Mouse (Mus musculus) hindbrain, embryonic 13.5 days (tissue): ENCODE results near the gene Phtf2. TPM values are rescaled to one million over a fixed set of nuclear protein-coding genes. Genes with fewer than 3 reads are reported as not detected.

Experiments
- ATAC-seq: fragments of 200-750 bp; cut with Nextera tagmentation; 2 replicates; pipeline ENCODE4 v1.8.0; 2017; ENCODE audit warnings: moderate TSS enrichment; ENCODE audit not compliant: low FRiP score
- H3K27ac ChIP-seq: fragments of 300-500 bp; sonication (generic); 2 replicates; pipeline ENCODE4 v1.5.1; 2015; ENCODE audit warnings: inconsistent platforms, mild to moderate bottlenecking, moderate library complexity
- H3K27me3 ChIP-seq: fragments of 300-500 bp; sonication (generic); 2 replicates; pipeline ENCODE4 v1.6.1; 2015; ENCODE audit warnings: mild to moderate bottlenecking, inconsistent platforms
- H3K36me3 ChIP-seq: fragments of 300-500 bp; sonication (generic); 2 replicates; pipeline ENCODE4 v1.6.1; 2015; ENCODE audit warnings: mild to moderate bottlenecking, inconsistent platforms
- H3K4me1 ChIP-seq: fragments of 300-500 bp; sonication (generic); replicated peaks from 2 replicates; pipeline ENCODE4 v1.6.1; 2015; ENCODE audit warnings: inconsistent platforms
- H3K4me2 ChIP-seq: fragments of 300-500 bp; sonication (generic); 2 replicates; pipeline ENCODE4 v1.6.1; 2015; ENCODE audit warnings: inconsistent platforms, mild to moderate bottlenecking, moderate library complexity
- H3K4me3 ChIP-seq: fragments of 300-500 bp; sonication (generic); 2 replicates; pipeline ENCODE4 v1.5.1; 2015; ENCODE audit warnings: mild to moderate bottlenecking, inconsistent platforms
- H3K9ac ChIP-seq: fragments of 300-500 bp; sonication (generic); 2 replicates; pipeline ENCODE4 v1.6.1; 2015; ENCODE audit warnings: mild to moderate bottlenecking, inconsistent platforms
- H3K9me3 ChIP-seq: fragments of 300-500 bp; sonication (generic); 2 replicates; pipeline ENCODE4 v1.6.1; 2016; ENCODE audit warnings: inconsistent platforms
- WGBS: fragments of 180-500 bp; shearing (Covaris S2); methylation state at CpG from one replicate; pipeline ENCODE4 v1.1.7; 2015; 5-methylcytosine and 5-hydroxymethylcytosine counted together
- polyA plus RNA-seq: library from polyadenylated mRNA; unstranded; fragments of >200 nt; fragmentation: Nextera tagmentation; extraction: Ambion mirVana; gene quantifications from 2 replicates; pipeline ENCODE4 v1.2.1, GENCODE M21; 2015

Gene Phtf2
- polyA plus RNA-seq, result 24.3 and 24.7 TPM in 2 replicates

- no peaks in the 10 kb centered on the region for H3K9me3 ChIP-seq
- H3K4me2 ChIP-seq, result peak within 1 kb of the TSS; percentile 72
- H3K4me1 ChIP-seq, result peaks cover 28% of the 10 kb centered on the region
- peak within 1 kb of the TSS; percentile 86 for H3K4me3 ChIP-seq
- no peaks in the 10 kb centered on the region for H3K27me3 ChIP-seq
- H3K36me3 ChIP-seq, result peaks cover 12% of the 10 kb centered on the region
- WGBS, result under 1% methylated on average over 63 of the region's 94 CpGs
- peak within 1 kb of the TSS; percentile 97 for H3K27ac ChIP-seq
- H3K9ac ChIP-seq, result peak within 1 kb of the TSS; percentile 91
- ATAC-seq, result peak; percentile 99
These were observed at the start of gene Phtf2, which contains the start of gene Tmem60 for GRCm38 (mm10) chr5:20881915-20882800. Phtf2 (minus strand) TSS chr5:20882124. Tmem60 (plus strand) TSS chr5:20882191.

DNA sequence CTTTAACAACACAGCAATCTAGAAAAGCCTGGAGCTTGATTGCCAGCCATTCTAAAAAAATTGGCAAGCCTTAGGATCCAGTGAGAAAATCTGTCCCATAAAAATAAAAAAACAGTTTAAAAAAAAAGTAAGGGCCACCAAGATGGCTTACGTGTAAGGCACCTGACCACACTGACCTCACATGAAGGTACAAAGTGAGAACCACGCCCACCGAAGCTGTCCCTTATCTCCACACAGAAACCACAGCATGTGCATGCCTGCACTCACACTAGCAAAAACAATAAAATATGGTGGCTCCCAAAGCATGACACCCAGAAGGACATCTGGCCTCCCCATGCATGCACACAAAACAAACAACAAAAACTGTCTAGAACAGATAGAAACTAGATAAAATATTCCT lies 49.4 kb upstream of the Phtf2 start:
- peaks cover 17% of the 10 kb centered on the region for H3K4me1 ChIP-seq
- 93% methylated on average over 3 of the region's 3 CpGs for WGBS
- no peaks in the 10 kb centered on the region for H3K36me3 ChIP-seq
- no peak overlapping the region for H3K27ac ChIP-seq
- no peak for ATAC-seq
- no peaks in the 10 kb centered on the region for H3K27me3 ChIP-seq
- no peak overlapping the region for H3K4me2 ChIP-seq
- H3K9me3 ChIP-seq, result no peaks in the 10 kb centered on the region
- H3K9ac ChIP-seq, result no peak overlapping the region
- no peak overlapping the region for H3K4me3 ChIP-seq

DNA sequence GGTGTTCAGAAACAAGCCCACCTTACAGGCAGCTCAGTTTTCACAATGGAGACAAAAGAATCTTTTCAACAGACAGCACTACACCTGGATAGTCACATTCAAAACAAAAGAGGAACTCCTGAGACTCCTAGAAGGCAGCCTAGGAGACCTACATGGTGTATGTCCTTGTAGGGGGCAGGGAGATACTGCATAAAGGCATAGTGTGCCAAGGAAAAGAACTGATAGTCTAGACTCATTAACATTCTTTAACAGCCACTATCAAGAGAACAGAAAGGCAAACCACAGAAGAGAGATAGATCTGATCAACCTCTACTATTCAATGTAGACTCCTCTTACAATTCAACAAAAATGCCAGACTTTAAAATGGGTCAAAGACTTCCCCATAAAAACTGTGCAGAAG lies 48.5 kb upstream of the Phtf2 start:
- no peak overlapping the region for H3K27ac ChIP-seq
- no peak overlapping the region for H3K9ac ChIP-seq
- peaks cover 9% of the 10 kb centered on the region; the same call in 1 of the 2 replicates for H3K4me1 ChIP-seq
- no peak for ATAC-seq
- H3K4me3 ChIP-seq, result no peak overlapping the region
- no peaks in the 10 kb centered on the region for H3K36me3 ChIP-seq
- no peak overlapping the region for H3K4me2 ChIP-seq
- H3K9me3 ChIP-seq, result no peaks in the 10 kb centered on the region
- no peaks in the 10 kb centered on the region for H3K27me3 ChIP-seq

DNA sequence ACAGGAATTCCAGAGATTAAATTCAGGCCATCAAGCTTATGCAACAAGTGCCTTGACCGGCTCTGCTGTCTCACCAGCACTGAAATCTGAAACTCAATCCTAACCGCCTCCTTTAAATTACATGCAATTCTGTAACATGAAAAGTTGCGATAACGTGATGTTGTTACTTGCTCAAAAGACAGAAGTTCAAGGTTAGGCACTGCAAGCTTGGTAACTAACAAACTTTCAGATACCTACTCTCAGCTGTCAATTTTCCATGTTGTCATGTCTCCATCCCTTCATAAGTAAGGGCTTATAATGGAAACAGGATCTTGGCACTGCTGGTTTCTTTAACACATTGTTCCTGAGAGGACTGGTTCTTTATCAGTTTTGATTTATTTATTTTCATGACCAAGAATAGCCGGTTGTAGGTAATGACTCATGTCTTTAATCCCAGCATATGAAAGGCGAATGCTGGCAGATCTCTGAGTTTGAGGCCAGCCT lies 47.8 kb upstream of the Phtf2 start:
- ATAC-seq, result no peak
- Histone ChIP-seq H3K9me3 (no peaks in the 10 kb centered on the region), H3K27me3 (no peaks in the 10 kb centered on the region), H3K36me3 (no peaks in the 10 kb centered on the region), H3K27ac (no peak overlapping the region), H3K9ac (no peak overlapping the region), H3K4me3 (no peak overlapping the region), H3K4me2 (no peak overlapping the region), H3K4me1 (peaks cover 7% of the 10 kb centered on the region; the same call in 1 of the 2 replicates)
- WGBS, result 86% methylated on average over 6 of the region's 6 CpGs

DNA sequence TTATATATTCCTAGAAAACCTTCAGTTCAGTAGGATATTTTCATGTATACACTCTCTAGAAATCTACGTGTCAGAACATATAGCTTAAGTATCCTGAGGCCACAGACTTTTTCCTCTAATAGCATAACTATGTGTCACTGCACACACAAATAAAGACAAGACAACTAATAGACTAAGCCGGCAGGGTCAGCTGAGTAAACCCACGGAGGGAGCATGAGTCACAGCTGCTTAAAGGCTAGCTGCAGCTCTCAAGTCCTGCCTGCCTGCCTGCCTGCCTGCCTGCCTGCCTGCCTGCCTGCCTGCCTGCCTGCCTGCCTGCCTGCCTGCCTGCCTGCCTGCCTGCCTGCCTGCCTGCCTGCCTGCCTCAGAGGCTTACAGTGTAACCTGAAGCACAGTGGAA lies 43.5 kb upstream of the Phtf2 start:
- Histone ChIP-seq H3K27ac (no peak overlapping the region), H3K36me3 (no peaks in the 10 kb centered on the region), H3K9me3 (no peaks in the 10 kb centered on the region), H3K27me3 (no peaks in the 10 kb centered on the region), H3K4me2 (no peak overlapping the region), H3K4me1 (peaks cover 2% of the 10 kb centered on the region; the same call in 1 of the 2 replicates), H3K4me3 (no peak overlapping the region), H3K9ac (no peak overlapping the region)
- WGBS, result 88% methylated on average over 3 of the region's 3 CpGs
- no peak for ATAC-seq

DNA sequence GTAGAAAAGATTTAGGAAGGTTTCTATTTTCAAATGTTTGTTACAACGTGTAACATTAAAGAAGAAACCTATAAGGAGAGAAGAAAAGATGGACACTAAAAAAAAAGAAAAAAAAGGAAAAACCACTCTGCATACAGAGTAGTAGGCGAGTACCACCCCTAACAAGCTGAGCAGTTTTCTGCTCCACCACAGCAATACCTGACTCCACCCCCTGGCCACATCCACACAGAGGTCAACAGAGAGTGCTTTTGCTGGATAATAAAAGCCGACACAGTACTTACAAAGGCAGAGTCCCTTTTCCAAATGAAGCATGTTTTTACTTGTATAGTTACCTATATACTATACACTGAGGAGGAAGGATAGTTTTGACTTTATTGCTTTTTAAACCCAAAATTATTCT lies 42.7 kb upstream of the Phtf2 start:
- Histone ChIP-seq H3K36me3 (no peaks in the 10 kb centered on the region), H3K27me3 (no peaks in the 10 kb centered on the region), H3K4me3 (no peak overlapping the region), H3K9ac (no peak overlapping the region), H3K4me1 (no peaks in the 10 kb centered on the region), H3K4me2 (no peak overlapping the region), H3K9me3 (no peaks in the 10 kb centered on the region), H3K27ac (no peak overlapping the region)
- WGBS, result 74% methylated on average over 3 of the region's 3 CpGs
- ATAC-seq, result no peak

GRCm38 (mm10) chr5:20919566-20919965 lies 37.6 kb upstream of the Phtf2 start:
- Histone ChIP-seq H3K9ac (no peak overlapping the region), H3K27me3 (no peaks in the 10 kb centered on the region), H3K36me3 (no peaks in the 10 kb centered on the region), H3K4me3 (no peak overlapping the region), H3K4me1 (no peaks in the 10 kb centered on the region), H3K27ac (no peak overlapping the region), H3K4me2 (no peak overlapping the region), H3K9me3 (no peaks in the 10 kb centered on the region)
- 62% methylated on average over 9 of the region's 9 CpGs for WGBS
- ATAC-seq, result no peak

- no peak for ATAC-seq
- no peak overlapping the region for H3K27ac ChIP-seq
- no peak overlapping the region for H3K9ac ChIP-seq
- H3K4me3 ChIP-seq, result no peak overlapping the region
- H3K4me2 ChIP-seq, result no peak overlapping the region
- 96% methylated on average over 4 of the region's 4 CpGs for WGBS
- no peaks in the 10 kb centered on the region for H3K9me3 ChIP-seq
- no peaks in the 10 kb centered on the region for H3K27me3 ChIP-seq
- H3K4me1 ChIP-seq, result no peaks in the 10 kb centered on the region
- H3K36me3 ChIP-seq, result no peaks in the 10 kb centered on the region
These were observed 37.0 kb upstream of the Phtf2 start for GRCm38 (mm10) chr5:20918967-20919366.

DNA sequence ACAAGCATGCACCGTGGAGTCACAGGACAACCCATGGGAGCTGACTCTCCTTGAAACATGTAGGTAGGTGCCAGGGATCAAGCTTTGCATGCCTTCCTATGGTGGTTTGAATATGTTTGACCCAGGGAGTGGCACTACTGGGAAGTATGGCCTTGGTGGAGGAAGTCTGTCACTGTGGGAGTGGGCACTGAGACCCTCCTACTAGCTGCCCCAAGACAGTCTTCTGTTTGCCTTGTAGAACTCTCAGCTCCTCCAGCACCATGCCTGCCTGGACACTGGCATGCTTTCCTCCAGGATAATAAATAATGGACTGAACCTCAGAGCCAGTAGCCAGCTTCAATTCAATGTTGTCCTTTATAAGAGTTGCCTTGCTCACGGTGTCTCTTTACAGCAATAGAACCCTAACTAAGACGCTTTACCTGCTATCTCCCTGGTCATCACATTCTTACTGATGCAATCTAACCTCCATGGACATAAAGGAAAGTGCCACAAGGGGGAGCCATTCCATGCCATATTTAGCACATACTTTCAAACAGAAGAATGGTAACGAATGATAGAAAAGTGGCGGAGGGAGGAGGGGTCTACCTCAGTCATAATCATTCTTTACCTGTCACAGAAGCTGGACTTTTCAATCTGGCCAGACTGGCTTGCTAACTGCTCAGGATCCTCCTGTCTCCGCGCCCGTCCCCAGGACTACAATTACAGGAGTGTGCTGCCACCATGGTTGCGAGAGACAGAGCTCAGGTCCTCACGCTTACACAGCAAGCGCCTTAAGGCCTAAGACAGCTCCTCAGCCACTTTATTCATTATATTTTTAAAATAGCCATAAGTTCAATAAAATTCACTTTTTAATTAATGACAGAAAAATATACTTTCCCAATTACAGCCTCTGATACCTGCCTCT lies 31.7 kb upstream of the Phtf2 start:
- H3K36me3 ChIP-seq, result no peaks in the 10 kb centered on the region
- 76% methylated on average over 11 of the region's 11 CpGs for WGBS
- H3K27me3 ChIP-seq, result no peaks in the 10 kb centered on the region
- no peak overlapping the region for H3K27ac ChIP-seq
- H3K4me3 ChIP-seq, result no peak overlapping the region
- H3K9me3 ChIP-seq, result no peaks in the 10 kb centered on the region
- ATAC-seq, result peak; percentile 63
- no peaks in the 10 kb centered on the region for H3K4me1 ChIP-seq
- H3K9ac ChIP-seq, result no peak overlapping the region
- H3K4me2 ChIP-seq, result no peak overlapping the region

DNA sequence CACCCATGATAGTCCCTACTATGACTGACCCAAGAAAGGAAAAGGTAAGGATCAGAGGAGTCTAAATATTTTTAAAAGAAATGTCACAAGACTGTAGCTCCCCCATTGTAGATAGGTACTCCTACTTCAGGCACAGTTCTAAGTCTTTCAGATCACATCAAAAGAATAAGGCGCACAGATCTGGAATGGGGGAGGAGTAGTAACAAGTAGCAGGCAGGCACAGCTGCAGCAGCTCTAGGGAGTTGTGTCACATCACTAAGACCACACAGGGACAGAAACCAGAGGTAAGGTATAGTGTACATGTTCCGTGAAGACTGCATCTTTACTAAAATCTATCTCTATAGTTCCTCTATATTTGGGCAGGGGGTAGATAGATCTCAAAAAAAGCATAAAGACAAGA lies 29.8 kb upstream of the Phtf2 start:
- no peak overlapping the region for H3K4me2 ChIP-seq
- H3K9me3 ChIP-seq, result no peaks in the 10 kb centered on the region
- 92% methylated on average over 2 of the region's 2 CpGs for WGBS
- H3K4me3 ChIP-seq, result no peak overlapping the region
- no peak overlapping the region for H3K9ac ChIP-seq
- no peak overlapping the region for H3K27ac ChIP-seq
- H3K4me1 ChIP-seq, result no peaks in the 10 kb centered on the region
- no peak for ATAC-seq
- H3K27me3 ChIP-seq, result no peaks in the 10 kb centered on the region
- H3K36me3 ChIP-seq, result peaks cover 8% of the 10 kb centered on the region

- 95% methylated on average over 7 of the region's 7 CpGs for WGBS
- no peak overlapping the region for H3K27ac ChIP-seq
- no peaks in the 10 kb centered on the region for H3K27me3 ChIP-seq
- no peak overlapping the region for H3K4me2 ChIP-seq
- no peaks in the 10 kb centered on the region for H3K4me1 ChIP-seq
- no peak overlapping the region for H3K4me3 ChIP-seq
- H3K36me3 ChIP-seq, result peaks cover 22% of the 10 kb centered on the region
- no peak overlapping the region for H3K9ac ChIP-seq
- H3K9me3 ChIP-seq, result no peaks in the 10 kb centered on the region
- no peak for ATAC-seq
These were observed 24.3 kb upstream of the Phtf2 start for GRCm38 (mm10) chr5:20906191-20906590.

GRCm38 (mm10) chr5:20905437-20905836 lies 23.5 kb upstream of the Phtf2 start:
- WGBS, result 91% methylated on average over 2 of the region's 2 CpGs
- H3K27ac ChIP-seq, result no peak overlapping the region
- H3K4me2 ChIP-seq, result no peak overlapping the region
- no peak overlapping the region for H3K9ac ChIP-seq
- peaks cover 23% of the 10 kb centered on the region for H3K36me3 ChIP-seq
- H3K4me3 ChIP-seq, result no peak overlapping the region
- H3K4me1 ChIP-seq, result no peaks in the 10 kb centered on the region
- no peaks in the 10 kb centered on the region for H3K27me3 ChIP-seq
- no peak for ATAC-seq
- no peaks in the 10 kb centered on the region for H3K9me3 ChIP-seq
